Mouse (Mus musculus): ENCODE results near the gene Gm10762.
"Not testable (repeated sequence)": the region's sequence is repeated elsewhere in the genome, so short reads cannot be mapped to it uniquely, and the experiment has no call there.

The Gm10762 gene

DNA sequence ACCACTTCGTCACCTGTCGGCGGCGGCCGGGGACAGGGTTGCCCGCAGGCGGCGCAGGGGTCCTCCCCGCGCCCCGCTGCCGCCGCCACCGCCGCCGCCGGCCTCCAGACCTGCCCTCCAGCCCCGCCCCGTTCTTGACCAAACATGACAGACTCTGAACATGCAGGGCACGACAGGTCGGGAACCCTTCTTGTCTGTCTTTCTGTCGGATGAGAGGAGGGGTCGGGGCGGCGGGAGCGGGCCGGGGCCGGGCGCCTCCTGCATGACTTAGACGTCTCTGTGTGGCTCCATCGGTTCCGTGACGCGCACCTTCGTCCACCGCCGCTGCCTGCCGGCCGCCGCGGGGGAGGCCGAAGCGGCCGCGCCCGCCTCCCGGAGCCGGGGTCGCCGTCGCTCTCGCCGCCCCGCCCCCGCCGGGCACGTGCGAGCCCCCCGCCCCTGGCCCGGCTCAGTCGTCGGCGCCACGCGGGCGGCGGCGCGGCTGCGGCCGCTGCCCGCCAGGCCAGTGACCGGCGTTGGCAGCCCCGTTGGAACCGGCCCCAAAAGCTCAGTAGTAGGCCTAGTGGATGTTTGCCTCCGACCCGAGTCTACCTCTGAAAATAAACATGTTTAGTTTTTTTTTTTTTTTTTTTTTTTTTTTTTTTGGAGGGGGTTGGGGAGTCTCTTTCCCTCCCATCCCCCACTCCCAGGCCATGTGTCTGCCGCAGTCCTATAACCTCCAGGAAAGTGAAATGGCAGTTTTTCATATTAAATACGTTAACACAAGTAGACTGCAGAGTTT lies at the start of gene Gm10762:
Gene Gm10762, minus strand, starts transcription at position 65 of the 781 bp plus-strand sequence.
- DNase-seq: peak; percentile 70

DNA sequence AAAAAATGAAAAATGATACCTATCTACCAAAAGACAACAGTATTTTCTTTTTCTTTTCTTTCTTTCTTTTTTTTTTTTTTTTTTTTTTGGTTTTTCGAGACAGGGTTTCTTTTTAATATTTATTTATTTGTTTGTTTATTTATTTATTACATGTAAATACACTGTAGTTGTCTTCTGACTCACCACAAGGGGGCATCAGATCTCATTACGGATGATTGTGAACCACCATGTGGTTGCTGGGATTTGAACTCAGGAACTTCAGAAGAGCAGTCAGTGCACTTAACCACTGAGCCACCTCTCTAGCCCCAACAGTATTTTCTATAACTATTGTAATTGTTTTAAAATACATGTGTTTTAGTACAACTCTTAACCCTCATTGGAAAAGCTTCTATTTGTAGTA lies 41.3 kb upstream of the Gm10762 start:
- DNase-seq: not testable (repeated sequence)

DNA sequence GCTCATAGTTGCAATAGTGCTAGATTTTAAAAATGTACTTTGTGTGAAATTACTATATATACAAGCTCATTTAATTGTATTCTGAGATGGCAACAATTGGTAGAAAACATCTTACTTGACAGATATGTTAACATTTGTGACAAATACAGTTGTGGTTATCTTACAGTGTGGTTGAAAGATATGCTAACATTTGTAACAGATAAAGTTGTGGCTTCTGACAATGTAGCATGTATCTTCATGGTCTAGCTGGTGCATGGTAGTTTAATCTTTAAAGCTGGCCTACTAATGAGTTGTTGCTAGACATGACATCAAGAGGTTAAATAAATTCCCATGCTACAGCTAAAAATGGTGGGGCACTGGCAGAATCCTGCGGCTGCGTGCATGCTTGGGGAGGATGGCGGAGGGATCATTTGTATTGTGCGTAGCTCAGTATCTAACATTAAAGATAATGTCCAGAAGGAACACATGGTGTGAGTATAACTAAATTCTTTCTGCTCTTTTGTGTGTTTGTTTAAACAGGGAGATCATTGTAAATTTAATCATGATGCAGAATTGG lies 38.7 kb upstream of the Gm10762 start:
- no peak for DNase-seq

DNA sequence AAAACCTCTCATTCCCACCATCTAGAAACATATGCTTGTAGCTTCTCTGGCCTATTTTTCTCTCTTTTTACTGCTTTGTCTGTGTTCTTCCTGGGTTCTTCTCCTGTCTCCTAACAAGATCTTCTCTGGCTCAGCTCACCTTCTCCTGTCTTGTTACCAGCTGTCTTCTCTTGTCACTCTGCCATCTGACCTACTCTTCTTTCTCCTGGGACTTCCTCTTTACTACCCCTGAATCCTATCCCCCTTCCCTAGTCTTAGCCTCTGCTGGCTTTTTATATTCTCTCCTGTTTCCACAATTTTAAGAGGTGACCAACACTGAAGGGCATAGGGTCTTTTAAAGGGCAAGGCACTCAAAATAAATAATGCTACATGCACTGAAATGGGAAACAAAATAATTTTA lies 37.3 kb upstream of the Gm10762 start:
- no peak for DNase-seq

DNA sequence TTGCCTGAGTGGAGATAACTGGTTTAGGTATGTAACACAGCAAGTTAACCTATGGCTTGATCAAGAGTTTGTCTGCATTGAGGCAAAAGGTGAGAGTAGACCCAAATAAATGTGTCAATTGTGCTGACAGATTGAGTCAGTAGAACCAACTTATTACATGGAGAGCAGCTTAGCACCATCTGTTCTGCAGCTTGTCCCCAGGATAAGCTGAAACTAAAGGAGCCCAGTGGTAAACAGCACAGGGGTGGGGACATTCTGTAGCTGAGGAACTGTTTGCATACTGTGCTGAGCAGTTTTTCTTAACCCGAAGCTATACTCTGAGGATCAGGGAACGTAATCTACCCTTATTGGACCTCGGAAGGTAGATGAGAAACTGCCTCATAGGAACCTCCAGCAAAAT lies 17.2 kb upstream of the Gm10762 start:
- peak; percentile 30 for DNase-seq

DNA sequence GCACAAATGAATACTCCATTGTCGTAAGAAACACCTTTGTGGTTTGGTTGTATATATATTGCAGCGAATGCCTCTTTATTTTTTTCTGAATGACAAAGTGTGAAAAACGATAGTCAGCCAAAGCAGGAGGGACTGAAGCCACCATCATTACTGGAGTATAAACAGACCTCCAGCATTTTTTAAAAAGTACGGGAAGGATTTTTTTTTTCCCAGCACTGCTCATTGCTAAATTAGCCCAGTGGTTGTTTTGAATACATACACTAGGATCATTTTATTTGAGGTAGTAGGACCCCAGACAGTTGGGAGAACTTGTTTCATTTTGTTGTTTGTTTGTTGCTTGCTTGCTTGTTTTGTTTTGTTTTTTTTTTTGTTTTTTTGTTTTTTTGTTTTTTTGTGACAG lies 8.0 kb upstream of the Gm10762 start:
- no peak for DNase-seq

DNA sequence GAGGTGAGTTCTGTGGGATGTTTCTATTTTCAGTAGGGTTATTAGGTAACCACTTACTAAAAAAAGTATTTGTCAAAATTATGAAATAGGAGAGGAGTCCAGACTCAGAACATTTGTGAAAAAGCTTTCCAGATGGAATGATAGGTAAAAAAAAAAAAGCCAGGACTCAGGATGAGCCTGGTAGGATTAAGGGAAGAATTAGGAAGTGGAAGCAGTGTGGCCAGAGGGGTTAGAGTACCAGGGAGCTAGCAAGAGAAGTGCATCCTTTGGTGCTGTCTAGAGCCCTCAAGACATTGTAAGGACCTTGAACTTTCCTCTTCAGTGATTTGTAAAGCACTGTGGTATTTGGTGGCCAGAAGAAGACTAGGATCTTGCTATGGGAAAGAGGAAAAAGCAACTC lies 4.8 kb upstream of the Gm10762 start:
- no peak for DNase-seq

DNA sequence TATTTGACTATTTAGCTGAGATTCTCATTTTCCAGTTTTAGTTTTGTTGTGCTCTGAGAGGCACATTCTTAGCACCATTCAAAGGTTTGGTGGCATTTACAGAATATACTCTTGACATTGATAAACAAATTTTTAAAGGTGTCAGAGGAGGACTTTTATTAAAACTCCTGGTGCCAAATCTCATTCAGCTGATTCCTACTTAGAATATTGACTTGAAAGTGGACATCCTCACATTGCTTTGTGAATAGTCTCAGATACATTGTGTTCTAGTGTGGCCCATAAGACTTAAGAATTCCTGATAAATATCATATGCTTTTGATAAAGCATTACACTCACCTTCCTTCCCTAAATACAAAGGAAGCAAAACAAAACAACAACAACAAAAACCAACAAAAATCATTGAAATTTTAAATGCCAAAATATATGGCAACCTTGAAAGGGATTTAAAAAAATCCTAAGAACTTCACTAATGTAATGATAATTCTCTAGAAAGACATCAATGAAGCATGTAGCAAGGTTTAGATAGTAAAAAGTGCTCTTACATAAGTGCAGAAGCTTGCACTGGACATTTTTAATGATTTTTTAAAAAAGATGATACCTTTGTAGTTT lies 1.1 kb upstream of the Gm10762 start:
- no peak for DNase-seq

DNA sequence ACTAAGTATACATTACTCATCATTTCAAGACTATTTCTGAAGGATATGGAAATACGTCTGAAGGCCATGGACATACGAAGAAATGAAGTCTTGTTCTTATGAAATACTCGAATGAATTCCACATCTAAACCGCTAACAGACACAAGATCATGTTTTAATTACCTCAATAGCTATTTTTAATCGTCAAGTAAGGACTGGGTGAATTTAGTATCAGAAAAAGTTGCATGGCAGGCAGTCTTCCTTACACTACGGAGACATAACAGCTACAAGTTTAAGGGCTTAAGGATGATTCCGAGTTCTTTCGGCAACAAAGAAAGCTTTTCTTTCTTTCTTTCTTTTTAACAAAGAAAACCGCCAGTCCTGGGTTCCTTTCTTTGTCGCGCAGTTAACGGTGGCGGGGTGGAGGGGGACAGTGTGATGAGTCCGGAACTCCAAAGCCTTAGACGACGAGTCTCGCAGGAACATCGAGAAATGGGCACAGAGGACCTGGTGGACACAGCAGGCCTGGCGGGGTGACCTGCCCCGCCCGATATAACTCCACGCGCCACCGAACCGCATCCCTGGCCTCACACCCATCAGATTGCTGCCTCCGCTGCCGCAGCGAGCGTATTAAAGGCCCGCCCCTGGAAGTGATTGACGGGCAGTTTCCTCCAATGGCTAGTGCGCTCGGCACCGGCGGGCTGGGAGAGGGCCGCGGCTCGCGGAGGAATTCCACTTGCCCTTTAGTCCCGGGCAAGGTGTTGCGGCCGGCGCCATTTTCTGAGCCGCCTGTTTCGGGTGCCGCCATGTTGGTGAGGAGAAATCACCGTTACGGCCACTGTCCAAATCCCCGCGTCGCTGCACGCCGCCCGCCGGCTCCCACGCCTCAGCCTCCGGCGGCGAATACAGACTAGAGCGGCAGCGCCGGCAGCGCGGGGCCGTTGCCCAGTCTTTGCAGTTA lies 614 bp downstream of the Gm10762 start, which contains the start of gene Zc3h6:
Gene Zc3h6, plus strand, starts transcription at position 762 of the 940 bp plus-strand sequence.
- DNase-seq: peak; percentile 98

DNA sequence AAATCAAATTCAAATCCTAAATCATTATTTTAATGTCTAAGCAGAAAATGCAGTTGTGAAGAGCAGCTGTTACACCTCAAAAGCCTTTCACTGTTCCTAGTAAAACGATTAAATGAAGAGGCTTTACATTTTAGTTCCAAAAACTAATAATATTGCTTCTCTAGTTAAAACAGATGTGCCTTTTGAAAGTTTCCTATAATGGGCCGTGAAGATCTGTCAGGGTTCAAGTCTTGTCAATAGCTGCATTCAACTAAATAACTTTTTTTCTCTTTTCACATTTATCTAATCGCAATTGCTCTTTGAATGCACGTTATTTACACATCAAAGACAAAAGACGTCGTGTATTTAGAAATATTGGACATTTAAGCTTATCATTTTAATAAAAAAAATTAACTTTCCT lies 1.3 kb downstream of the Gm10762 start:
- DNase-seq: no peak

DNA sequence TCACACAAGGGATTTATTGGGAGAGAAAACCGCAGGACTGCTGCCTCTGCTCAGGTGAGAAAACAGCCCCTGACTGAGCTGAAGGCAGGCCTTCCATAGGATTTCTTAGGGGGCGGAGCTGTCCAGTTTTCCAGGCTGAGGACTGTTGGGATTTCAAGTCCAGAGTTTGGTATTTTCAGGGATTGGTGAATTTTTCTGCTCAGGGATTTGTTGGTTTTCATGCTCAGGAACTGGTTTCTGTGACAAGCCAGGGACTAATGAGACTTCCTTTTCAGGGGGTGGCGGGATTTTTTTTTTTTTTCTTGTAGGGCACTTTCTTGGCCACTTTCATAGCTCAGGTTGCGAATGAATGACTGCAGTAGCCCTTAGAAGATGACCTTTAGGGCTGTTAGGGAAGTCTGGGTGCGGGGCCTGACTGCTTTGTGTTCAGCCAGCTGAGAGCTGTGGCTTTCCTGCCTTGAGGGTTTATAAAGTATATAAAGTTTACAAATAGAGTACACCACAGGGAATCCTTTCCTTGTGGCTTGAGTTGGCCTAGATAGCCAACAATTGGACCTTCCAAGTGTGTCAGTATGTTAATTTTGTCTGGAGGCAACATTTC lies 1.9 kb downstream of the Gm10762 start:
- no peak for DNase-seq

DNA sequence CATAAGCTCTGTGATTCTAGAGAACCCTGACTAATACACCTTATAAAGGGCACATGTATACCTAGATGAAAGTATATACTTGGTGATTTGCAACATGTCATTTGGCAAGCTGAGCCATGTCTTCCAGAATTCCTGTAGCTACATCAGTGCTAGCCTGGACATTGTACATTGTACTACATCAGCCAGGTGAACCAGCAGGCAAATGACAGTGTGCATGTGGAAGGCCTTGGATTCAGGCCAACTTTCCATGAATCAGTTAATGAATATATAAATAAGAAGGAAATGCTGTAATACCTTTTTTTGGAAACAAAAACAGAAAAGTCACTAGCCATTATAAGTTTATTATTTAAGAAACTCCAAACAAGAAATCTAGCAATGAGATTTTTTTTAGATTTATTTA lies 13.3 kb downstream of the Gm10762 start:
- no peak for DNase-seq

DNA sequence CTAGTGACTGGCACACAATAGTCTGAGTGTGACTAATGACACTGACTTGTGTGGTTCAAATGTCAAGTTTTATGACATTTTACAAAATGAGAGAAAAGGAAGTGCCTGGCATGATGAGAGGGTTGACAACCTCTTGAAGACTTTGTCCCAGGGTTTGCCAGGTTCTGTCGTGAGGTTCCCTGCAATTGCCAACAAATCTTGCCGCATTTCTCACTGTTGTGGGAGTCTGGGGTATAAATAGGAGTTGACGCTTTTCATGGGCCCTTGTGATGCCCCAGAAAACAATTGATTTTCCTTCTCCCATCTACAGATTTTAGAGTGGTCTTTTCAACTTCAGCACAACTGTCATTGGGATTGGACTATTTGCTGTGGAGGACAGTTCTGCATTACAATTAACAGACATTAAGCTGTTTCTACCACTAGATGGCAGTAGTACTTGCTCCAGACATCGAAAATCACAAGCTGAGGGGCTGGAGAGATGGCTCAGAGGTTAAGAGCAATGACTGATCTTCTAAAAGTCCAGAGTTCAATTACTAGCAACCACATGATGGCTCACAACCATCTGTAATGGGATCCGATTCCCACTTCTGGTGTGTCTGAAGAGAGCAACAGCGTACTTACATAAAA lies 19.4 kb downstream of the Gm10762 start:
- DNase-seq: peak; percentile 17

DNA sequence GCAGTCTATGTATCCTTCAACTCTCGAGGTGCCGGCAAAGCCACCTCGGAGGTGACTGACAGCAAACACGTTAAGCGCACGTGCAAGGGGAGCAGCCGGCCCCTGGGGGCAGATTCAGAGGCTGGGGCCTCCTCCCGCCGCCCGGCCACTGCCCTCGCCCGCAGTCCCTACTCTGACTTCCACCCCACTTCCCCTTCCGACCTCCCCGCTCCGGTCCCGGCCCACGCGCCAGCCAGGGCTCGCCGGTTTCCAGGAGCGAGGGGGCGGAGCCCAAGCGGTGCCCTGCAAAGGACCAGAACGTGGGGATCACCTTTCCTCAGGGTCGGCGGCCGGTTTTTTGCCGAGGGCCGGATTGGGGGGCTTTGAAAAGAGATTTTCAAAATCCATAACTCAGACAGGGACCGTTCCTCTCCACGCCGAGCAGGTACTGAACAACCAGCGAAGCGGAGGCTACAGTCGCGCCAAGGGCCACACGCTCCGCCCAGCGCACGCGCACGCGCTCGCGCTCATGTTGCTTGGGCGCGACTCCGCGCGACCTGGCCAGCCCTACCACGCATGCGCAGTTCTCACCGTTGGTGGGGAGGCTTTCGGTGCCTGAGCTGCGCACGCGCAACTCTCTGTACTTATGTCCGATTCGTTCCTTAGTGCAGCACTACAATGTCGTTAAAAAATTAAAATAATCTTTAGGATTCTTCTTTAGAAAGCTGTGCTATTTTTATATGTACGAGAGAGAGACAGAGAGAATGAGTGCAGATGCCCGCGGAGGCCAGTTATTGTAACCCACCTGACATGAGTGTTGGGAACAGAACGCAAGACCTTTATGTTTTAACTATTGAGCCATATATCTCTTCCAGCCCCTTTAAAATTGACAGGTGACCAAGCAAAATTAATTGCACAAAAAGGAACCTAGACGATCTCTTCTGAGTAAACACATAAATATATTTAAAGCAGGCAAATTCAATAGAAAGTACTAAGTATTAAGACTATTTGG lies 23.7 kb downstream of the Gm10762 start, which contains the start of gene Zc3h8:
Gene Zc3h8, minus strand, starts transcription at position 540 of the 991 bp plus-strand sequence.
- DNase-seq: peak; percentile 97

DNA sequence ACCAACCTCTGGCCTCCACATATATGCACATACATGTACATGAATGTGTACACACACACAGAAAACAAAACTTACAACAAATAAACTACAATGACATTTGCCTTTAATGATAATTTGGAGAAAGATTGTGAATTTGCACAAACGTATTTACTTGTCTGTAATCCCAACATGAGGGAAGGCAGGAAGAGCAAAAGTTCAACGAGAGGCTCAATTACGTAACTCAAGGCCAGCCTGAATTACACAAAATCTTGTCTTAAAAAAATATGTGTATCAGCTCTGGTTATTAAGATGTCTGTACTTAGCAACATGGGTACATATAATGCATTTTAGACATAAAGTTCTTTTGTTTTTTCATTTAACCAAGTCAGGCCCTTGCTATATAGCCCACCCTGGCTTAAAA lies 31.3 kb downstream of the Gm10762 start:
- DNase-seq: no peak

DNA sequence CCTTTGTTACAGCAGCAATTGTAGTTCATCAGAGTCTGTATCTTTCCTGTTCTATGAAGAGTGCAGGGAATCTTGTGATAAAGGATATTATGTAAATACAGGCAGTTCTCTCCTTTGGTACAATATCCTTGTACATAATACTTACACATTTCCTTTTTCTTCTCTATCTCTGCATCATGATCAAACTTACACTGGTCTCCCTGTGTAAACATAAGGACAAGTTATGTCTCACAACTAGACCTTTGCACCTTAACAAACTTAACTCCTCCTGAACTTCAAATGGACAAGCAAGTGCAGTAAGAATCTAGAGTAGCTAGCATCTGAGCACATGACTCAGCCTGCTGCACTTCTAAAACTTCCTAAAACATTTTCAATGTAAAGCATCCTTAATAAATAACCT lies 36.8 kb downstream of the Gm10762 start:
- no peak for DNase-seq

DNA sequence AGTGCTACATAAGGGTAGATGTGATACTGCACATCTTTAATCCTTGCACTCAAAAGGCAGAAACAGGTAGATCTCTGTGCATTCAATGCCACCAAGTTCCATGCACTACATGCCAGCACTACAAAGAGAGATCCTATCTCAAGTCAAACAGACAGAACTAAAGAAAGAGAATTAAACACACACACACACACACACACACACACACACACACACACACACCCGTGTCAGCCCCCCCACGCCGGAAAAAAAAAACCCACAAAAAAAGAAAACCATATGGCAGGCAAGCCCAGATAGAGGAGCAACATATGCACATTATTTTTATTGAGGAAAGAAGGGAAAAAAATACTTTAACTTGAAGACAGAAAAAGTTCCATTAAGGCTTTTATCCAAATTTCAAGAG lies 39.1 kb downstream of the Gm10762 start:
- DNase-seq: peak; percentile 9

DNA sequence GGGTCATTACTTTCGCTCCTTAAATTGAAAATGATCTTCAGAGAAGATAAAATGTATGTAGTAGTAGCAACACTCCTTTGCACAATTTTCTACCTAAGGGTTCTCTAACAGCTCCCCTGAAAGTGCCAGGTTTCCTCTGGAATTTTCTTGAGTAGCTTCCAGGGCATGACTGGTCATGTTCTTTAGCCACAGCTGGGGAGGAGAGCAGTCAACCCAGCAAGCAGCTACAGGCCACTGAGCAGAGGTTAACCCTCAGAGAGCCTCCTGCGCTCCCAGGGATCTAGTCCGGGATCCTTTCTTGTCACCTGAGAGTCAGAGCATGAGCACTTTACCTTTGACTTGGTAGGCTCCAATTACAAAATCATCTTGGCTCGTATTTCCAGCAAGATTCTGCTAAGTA lies 42.7 kb downstream of the Gm10762 start:
- DNase-seq: no peak

All from right cerebral cortex, adult 18-20 months (tissue).